Mouse (Mus musculus) limb, embryonic 14.5 days (tissue): ENCODE measurements around the gene Lrfn1. TPM values are rescaled to one million over a fixed set of nuclear protein-coding genes. Genes with fewer than 3 reads are reported as not detected.
"Not testable (repeated sequence)": the region's sequence is repeated elsewhere in the genome, so short reads cannot be mapped to it uniquely, and the experiment has no call there.

Experiments used
- ATAC-seq: fragments of 200-750 bp; cut with Nextera tagmentation; 2 replicates; pipeline ENCODE4 v1.8.0; 2017; ENCODE audit warnings: low read depth, moderate number of reproducible peaks, moderate TSS enrichment; ENCODE audit not compliant: low FRiP score
- DNase-seq: peaks from one replicate; pipeline ENCODE4 v3.0.0-alpha.2; 2015; ENCODE audit warnings: low spot score
- H3K27ac ChIP-seq: fragments of 300-500 bp; sonication (generic); replicated peaks from 2 replicates; pipeline ENCODE4 v1.5.1; 2014; ENCODE audit warnings: low read depth, mild to moderate bottlenecking, low read length, moderate library complexity, mixed read lengths
- H3K27me3 ChIP-seq: fragments of 300-500 bp; sonication (generic); 2 replicates; pipeline ENCODE4 v1.6.1; 2014; ENCODE audit warnings: low read length, mixed read lengths; ENCODE audit not compliant: control insufficient read depth, insufficient read depth
- H3K36me3 ChIP-seq: fragments of 300-500 bp; sonication (generic); 2 replicates; pipeline ENCODE4 v1.6.1; 2014; ENCODE audit warnings: mild to moderate bottlenecking, low read length, moderate library complexity, mixed read lengths; ENCODE audit not compliant: control insufficient read depth, insufficient read depth
- H3K4me1 ChIP-seq: fragments of 300-500 bp; sonication (generic); 2 replicates; pipeline ENCODE4 v1.6.1; 2014; ENCODE audit warnings: antibody characterized with exemption, low read length, mixed read lengths; ENCODE audit not compliant: control insufficient read depth, insufficient read depth
- H3K4me2 ChIP-seq: fragments of 300-500 bp; sonication (generic); replicated peaks from 2 replicates; pipeline ENCODE4 v1.6.1; 2014; ENCODE audit warnings: low read depth, mild to moderate bottlenecking, low read length, moderate library complexity; ENCODE audit not compliant: severe bottlenecking
- H3K4me3 ChIP-seq: fragments of 300-500 bp; sonication (generic); replicated peaks from 2 replicates; pipeline ENCODE4 v1.5.1; 2014; ENCODE audit warnings: low read length
- H3K9ac ChIP-seq: fragments of 300-500 bp; sonication (generic); 2 replicates; pipeline ENCODE4 v1.6.1; 2014; ENCODE audit warnings: mild to moderate bottlenecking, low read depth, low read length, moderate library complexity; ENCODE audit not compliant: severe bottlenecking
- H3K9me3 ChIP-seq: fragments of 300-500 bp; sonication (generic); 2 replicates; pipeline ENCODE4 v1.6.1; 2016; ENCODE audit warnings: low read length; ENCODE audit not compliant: control insufficient read depth
- POLR2A ChIP-seq: fragments of 200-500 bp; IDR thresholded peaks from 2 replicates; pipeline ENCODE4 v1.8.0; 2012; ENCODE audit warnings: inconsistent platforms, mild to moderate bottlenecking, moderate library complexity, borderline replicate concordance; ENCODE audit not compliant: insufficient read depth, insufficient read length; ENCODE audit errors: extremely low read depth
- WGBS: fragments of 180-500 bp; shearing (Covaris S2); extraction: QIAGEN DNeasy Blood & Tissue Kit; methylation state at CpG from one replicate; pipeline ENCODE4 v1.1.7; 2014; 5-methylcytosine and 5-hydroxymethylcytosine counted together
- polyA plus RNA-seq, 2 experiments: library from polyadenylated mRNA; depleted of rRNA in 1 of 2; stranded (reverse) in 1 of 2; unstranded in 1 of 2; fragments of >200 nt; fragmentation: Nextera tagmentation in 1 of 2; extraction: Ambion mirVana in 1 of 2; gene quantifications; 2 replicates each; pipeline versions ENCODE4 v1.2.1 to v1.2.3; 2012 to 2014

Lrfn1 gene
- polyA plus RNA-seq, 2 experiments: 5.9 to 18.7 TPM

DNA sequence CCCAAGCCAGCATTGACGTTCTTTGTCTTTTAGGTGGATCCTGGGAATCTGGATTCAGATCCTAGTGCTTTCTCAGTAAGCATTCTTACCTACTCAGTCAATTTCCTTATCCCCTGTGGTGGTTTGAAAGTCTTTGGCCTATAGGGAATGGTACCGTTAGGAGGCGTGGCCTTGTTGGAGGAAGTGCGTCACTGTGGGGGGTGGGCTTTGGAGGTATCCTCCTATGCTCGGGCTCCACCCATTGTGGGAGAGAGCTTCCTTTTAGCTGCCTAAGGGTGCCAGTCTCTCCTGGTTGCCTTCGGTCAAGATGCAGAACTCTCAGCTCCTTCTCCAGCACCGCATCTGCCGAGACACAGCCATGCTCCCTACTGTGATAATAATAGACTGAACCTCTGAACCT is 40.5 kb downstream of the Lrfn1 start:
- no peaks in the 10 kb centered on the region for H3K4me1 ChIP-seq

DNA sequence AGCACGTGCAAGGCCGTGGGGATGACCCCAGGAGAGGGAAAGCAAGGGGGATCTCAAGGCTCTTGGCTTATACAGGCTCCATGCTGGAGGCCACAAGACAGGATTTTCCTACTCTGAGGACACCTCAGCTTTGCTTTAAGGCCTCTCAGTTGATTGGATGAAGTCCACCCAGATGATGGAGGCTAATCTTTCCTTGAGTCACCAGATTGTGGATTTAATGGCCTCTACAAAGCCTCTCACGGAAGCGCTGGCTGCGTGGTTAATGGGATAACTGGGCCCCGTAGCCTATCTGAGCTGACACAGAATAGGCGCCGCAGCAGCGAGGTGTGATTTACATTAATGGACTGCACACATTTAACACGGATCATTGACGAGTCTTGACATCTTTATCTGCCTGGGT is 43.6 kb downstream of the Lrfn1 start:
- Histone ChIP-seq H3K27me3 (no peaks in the 10 kb centered on the region), H3K27ac (no peak overlapping the region), H3K4me3 (no peak overlapping the region), H3K4me2 (no peak overlapping the region), H3K36me3 (no peaks in the 10 kb centered on the region), H3K4me1 (no peaks in the 10 kb centered on the region), H3K9me3 (no peaks in the 10 kb centered on the region), H3K9ac (no peak overlapping the region)
- TF ChIP-seq POLR2A: no peak
- DNase-seq (no peak), ATAC-seq (no peak)
- WGBS: 71% methylated on average over 11 of the region's 11 CpGs

More for the DNA sequence above, 40.5 kb downstream of the Lrfn1 start:
- no peak overlapping the region for H3K9ac ChIP-seq
- DNase-seq: no peak
- H3K9me3 ChIP-seq: no peaks in the 10 kb centered on the region
- H3K4me2 ChIP-seq: no peak overlapping the region
- no peak overlapping the region for H3K27ac ChIP-seq
- no peak for ATAC-seq
- H3K36me3 ChIP-seq: no peaks in the 10 kb centered on the region
- WGBS: 85% methylated on average over 8 of the region's 8 CpGs
- H3K4me3 ChIP-seq: no peak overlapping the region
- H3K27me3 ChIP-seq: no peaks in the 10 kb centered on the region
- no peak for TF ChIP-seq POLR2A

DNA sequence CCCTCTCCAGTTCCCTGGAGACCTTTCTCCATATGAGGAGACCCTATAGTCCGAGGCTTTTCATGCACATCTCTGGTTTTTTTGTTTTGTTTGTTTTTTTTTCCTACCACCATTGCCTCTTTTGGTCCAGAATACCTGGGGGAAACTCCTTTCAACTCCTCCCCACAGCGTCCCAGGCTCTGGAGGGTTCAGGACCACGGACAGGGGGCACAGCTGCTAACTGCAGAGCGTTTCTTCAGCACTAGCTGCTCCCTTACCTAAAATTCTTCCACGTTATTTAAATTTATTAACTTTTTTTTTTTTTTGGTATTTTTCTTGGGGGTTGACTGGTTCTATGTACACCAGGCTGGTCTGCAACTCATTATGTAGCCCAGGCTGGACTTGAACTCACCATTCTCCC is 53.8 kb downstream of the Lrfn1 start:
- ATAC-seq (no peak), DNase-seq (peak; percentile 54)
- H3K36me3 ChIP-seq: no peaks in the 10 kb centered on the region
- no peak overlapping the region for H3K4me2 ChIP-seq
- no peak overlapping the region for H3K4me3 ChIP-seq
- H3K27me3 ChIP-seq: no peaks in the 10 kb centered on the region
- H3K4me1 ChIP-seq: no peaks in the 10 kb centered on the region
- H3K9me3 ChIP-seq: peaks cover 8% of the 10 kb centered on the region; the same call in 1 of the 2 replicates
- WGBS: 5% methylated on average over 5 of the region's 5 CpGs
- no peak for TF ChIP-seq POLR2A
- H3K27ac ChIP-seq: no peak overlapping the region
- H3K9ac ChIP-seq: no peak overlapping the region

DNA sequence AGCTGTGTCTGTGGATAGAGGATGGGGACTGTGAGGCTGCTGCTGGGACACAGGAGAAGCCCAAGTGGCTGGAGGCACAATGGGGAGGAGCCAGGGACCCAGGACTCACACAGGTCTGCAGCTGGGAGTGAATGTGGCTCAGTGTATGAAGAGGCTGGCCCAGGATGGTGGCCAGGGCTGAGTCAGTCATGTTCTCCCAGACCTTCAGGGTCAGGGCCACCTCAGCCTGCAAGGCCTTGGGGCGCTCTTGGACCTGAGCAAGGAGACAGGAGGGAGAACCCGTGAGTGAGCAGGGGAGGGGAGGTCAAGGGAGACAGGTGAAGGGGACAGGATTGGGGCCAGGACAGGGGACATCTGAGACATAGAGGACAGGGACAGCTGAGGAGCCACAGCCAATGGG is 57.3 kb downstream of the Lrfn1 start:
- H3K4me3 ChIP-seq, DNase-seq, ATAC-seq, H3K9me3 ChIP-seq, H3K4me2 ChIP-seq, H3K4me1 ChIP-seq, H3K36me3 ChIP-seq, H3K9ac ChIP-seq, H3K27me3 ChIP-seq, H3K27ac ChIP-seq: not testable (repeated sequence)
- 60% methylated on average over 1 of the region's 2 CpGs for WGBS

DNA sequence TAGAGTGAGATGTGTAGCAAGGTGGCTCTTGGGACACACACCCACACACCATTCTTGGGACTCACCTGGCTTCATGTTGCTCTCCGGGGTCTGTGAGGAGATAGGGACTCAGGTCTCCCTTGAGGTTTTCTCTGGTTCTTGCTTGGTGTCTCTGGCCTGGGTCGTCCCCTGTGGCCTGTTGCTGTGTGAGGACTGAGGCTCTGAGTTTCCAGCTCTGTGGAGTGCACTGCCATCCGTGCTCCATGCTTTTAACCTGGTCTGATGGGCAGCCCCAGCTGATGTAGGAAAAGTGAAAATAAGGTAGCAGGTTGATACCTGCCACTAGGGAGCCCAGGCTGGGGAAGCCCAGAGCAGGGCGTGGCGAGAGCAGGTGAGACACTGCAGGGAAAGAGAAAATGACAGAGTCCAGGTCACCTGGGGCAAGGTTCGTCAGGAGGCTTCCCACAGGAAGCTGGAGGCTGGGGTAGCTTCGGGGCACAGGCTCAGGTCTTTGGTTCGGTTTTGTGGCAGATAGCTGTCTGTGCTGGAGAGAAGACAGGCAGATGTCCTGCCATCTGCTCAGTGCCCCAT is 58.7 kb downstream of the Lrfn1 start, which contains the start of gene Ifnl2:
Ifnl2 (minus strand) TSS at position 51 of the 570 bp plus-strand sequence.
- ATAC-seq, H3K4me2 ChIP-seq: not testable (repeated sequence)
- WGBS: 51% methylated on average over 8 of the region's 8 CpGs

DNA sequence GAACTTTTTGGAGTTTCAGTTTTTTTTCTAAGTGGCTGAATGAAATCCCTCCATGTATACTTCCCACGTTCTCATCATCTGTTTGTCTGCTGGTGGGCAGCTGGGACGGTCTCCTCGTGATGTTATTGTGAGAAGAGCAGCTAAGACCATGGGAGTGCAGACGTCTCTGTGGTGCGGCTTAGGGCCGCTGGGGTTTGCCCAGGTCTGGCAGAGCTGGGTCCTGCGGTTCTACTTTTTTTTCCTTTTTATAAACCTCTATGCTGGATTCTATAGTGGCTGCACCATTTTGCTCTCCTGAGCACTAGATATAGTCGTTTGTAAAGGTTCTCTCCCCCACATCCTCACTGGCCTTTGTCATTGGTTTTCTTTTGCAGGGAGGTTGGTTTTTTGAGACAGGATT is 59.7 kb downstream of the Lrfn1 start:
- H3K9me3 ChIP-seq: no peaks in the 10 kb centered on the region
- H3K27me3 ChIP-seq: no peaks in the 10 kb centered on the region
- H3K9ac ChIP-seq: no peak overlapping the region
- TF ChIP-seq POLR2A: no peak
- H3K27ac ChIP-seq: no peak overlapping the region
- no peak overlapping the region for H3K4me2 ChIP-seq
- no peaks in the 10 kb centered on the region for H3K4me1 ChIP-seq
- WGBS: 71% methylated on average over 8 of the region's 8 CpGs
- DNase-seq (no peak), ATAC-seq (no peak)
- no peaks in the 10 kb centered on the region for H3K36me3 ChIP-seq
- no peak overlapping the region for H3K4me3 ChIP-seq

More for the DNA sequence above, 58.7 kb downstream of the Lrfn1 start, which contains the start of gene Ifnl2:
- H3K4me1 ChIP-seq, H3K36me3 ChIP-seq, DNase-seq, H3K4me3 ChIP-seq, H3K27me3 ChIP-seq, H3K9ac ChIP-seq, H3K9me3 ChIP-seq, H3K27ac ChIP-seq: not testable (repeated sequence)

Other genes with a start within 250 kb of the Lrfn1 start
- gene Eid2, start 184.1 kb upstream of the Lrfn1 start, polyA plus RNA-seq (2012; rRNA removed): 33.0 and 35.0 TPM in 2 replicates
- gene Eid2, start 184.1 kb upstream of the Lrfn1 start, polyA plus RNA-seq (2014; fragmentation: Nextera tagmentation; extraction: Ambion mirVana): 12.2 and 17.0 TPM in 2 replicates
- gene Eid2b, start 174.2 kb upstream of the Lrfn1 start, polyA plus RNA-seq (2012; rRNA removed): 15.4 and 18.3 TPM in 2 replicates
- 14.3 and 14.9 TPM in 2 replicates for gene Eid2b, start 174.2 kb upstream of the Lrfn1 start, polyA plus RNA-seq (2014; fragmentation: Nextera tagmentation; extraction: Ambion mirVana)
- gene Selenov, start 160.8 kb upstream of the Lrfn1 start, polyA plus RNA-seq (2012; rRNA removed): 0.55 and 0.74 TPM in 2 replicates
- gene Selenov, start 160.8 kb upstream of the Lrfn1 start, polyA plus RNA-seq (2014; fragmentation: Nextera tagmentation; extraction: Ambion mirVana): 0.34 TPM in 1 of 2 replicates, not detected in the other
- gene Dll3, start 149.7 kb upstream of the Lrfn1 start, polyA plus RNA-seq (2012; rRNA removed): 0.85 and 0.92 TPM in 2 replicates
- 0.83 and 0.84 TPM in 2 replicates for gene Dll3, start 149.7 kb upstream of the Lrfn1 start, polyA plus RNA-seq (2014; fragmentation: Nextera tagmentation; extraction: Ambion mirVana)
- 98.1 and 119 TPM in 2 replicates for gene Timm50, start 139.9 kb upstream of the Lrfn1 start, polyA plus RNA-seq (2012; rRNA removed)
- gene Timm50, start 139.9 kb upstream of the Lrfn1 start, polyA plus RNA-seq (2014; fragmentation: Nextera tagmentation; extraction: Ambion mirVana): 138 TPM in 2 replicates
- 116 and 127 TPM in 2 replicates for gene Supt5, start 113.2 kb upstream of the Lrfn1 start, polyA plus RNA-seq (2012; rRNA removed)
- gene Supt5, start 113.2 kb upstream of the Lrfn1 start, polyA plus RNA-seq (2014; fragmentation: Nextera tagmentation; extraction: Ambion mirVana): 76.2 and 84.4 TPM in 2 replicates
- 1,848 and 2,127 TPM in 2 replicates for gene Rps16, start 101.3 kb upstream of the Lrfn1 start, polyA plus RNA-seq (2012; rRNA removed)
- gene Rps16, start 101.3 kb upstream of the Lrfn1 start, polyA plus RNA-seq (2014; fragmentation: Nextera tagmentation; extraction: Ambion mirVana): 1,280 and 1,345 TPM in 2 replicates
- 67.3 and 87.8 TPM in 2 replicates for gene Plekhg2, start 79.4 kb upstream of the Lrfn1 start, polyA plus RNA-seq (2012; rRNA removed)
- 59.0 and 69.1 TPM in 2 replicates for gene Plekhg2, start 79.4 kb upstream of the Lrfn1 start, polyA plus RNA-seq (2014; fragmentation: Nextera tagmentation; extraction: Ambion mirVana)
- 12.3 and 19.0 TPM in 2 replicates for gene Zfp36, start 71.7 kb upstream of the Lrfn1 start, polyA plus RNA-seq (2012; rRNA removed)
- gene Zfp36, start 71.7 kb upstream of the Lrfn1 start, polyA plus RNA-seq (2014; fragmentation: Nextera tagmentation; extraction: Ambion mirVana): 16.0 TPM in 2 replicates
- gene Med29, start 59.3 kb upstream of the Lrfn1 start, polyA plus RNA-seq (2012; rRNA removed): 47.5 and 61.6 TPM in 2 replicates
- 46.6 and 49.9 TPM in 2 replicates for gene Med29, start 59.3 kb upstream of the Lrfn1 start, polyA plus RNA-seq (2014; fragmentation: Nextera tagmentation; extraction: Ambion mirVana)
- gene Paf1, start 59.0 kb upstream of the Lrfn1 start, polyA plus RNA-seq (2012; rRNA removed): 97.8 and 102 TPM in 2 replicates
- gene Paf1, start 59.0 kb upstream of the Lrfn1 start, polyA plus RNA-seq (2014; fragmentation: Nextera tagmentation; extraction: Ambion mirVana): 54.2 and 63.1 TPM in 2 replicates
- gene Gmfg, start 14.5 kb upstream of the Lrfn1 start, polyA plus RNA-seq (2012; rRNA removed): 7.0 and 12.7 TPM in 2 replicates
- 15.7 and 19.4 TPM in 2 replicates for gene Gmfg, start 14.5 kb upstream of the Lrfn1 start, polyA plus RNA-seq (2014; fragmentation: Nextera tagmentation; extraction: Ambion mirVana)
- not detected in 2 replicates for gene Ifnl2, start 58.5 kb downstream of the Lrfn1 start, polyA plus RNA-seq (2012; rRNA removed)
- not detected in 2 replicates for gene Ifnl2, start 58.5 kb downstream of the Lrfn1 start, polyA plus RNA-seq (2014; fragmentation: Nextera tagmentation; extraction: Ambion mirVana)
- gene Ifnl3, start 70.9 kb downstream of the Lrfn1 start, polyA plus RNA-seq (2012; rRNA removed): not detected in 2 replicates
- gene Ifnl3, start 70.9 kb downstream of the Lrfn1 start, polyA plus RNA-seq (2014; fragmentation: Nextera tagmentation; extraction: Ambion mirVana): not detected in 2 replicates
- 0.14 and 0.85 TPM in 2 replicates for gene Sycn, start 88.9 kb downstream of the Lrfn1 start, polyA plus RNA-seq (2012; rRNA removed)
- gene Sycn, start 88.9 kb downstream of the Lrfn1 start, polyA plus RNA-seq (2014; fragmentation: Nextera tagmentation; extraction: Ambion mirVana): not detected in 2 replicates
- gene Nccrp1, start 95.3 kb downstream of the Lrfn1 start, polyA plus RNA-seq (2012; rRNA removed): not detected in 2 replicates
- gene Nccrp1, start 95.3 kb downstream of the Lrfn1 start, polyA plus RNA-seq (2014; fragmentation: Nextera tagmentation; extraction: Ambion mirVana): not detected in 2 replicates
- gene Samd4b, start 146.2 kb downstream of the Lrfn1 start, polyA plus RNA-seq (2012; rRNA removed): 82.0 and 129 TPM in 2 replicates
- 33.0 and 35.1 TPM in 2 replicates for gene Samd4b, start 146.2 kb downstream of the Lrfn1 start, polyA plus RNA-seq (2014; fragmentation: Nextera tagmentation; extraction: Ambion mirVana)
- gene Pak4, start 146.2 kb downstream of the Lrfn1 start, polyA plus RNA-seq (2012; rRNA removed): 27.6 and 29.6 TPM in 2 replicates
- 21.3 and 26.3 TPM in 2 replicates for gene Pak4, start 146.2 kb downstream of the Lrfn1 start, polyA plus RNA-seq (2014; fragmentation: Nextera tagmentation; extraction: Ambion mirVana)
- gene Acp7, start 179.4 kb downstream of the Lrfn1 start, polyA plus RNA-seq (2012; rRNA removed): 0.08 and 0.54 TPM in 2 replicates
- gene Acp7, start 179.4 kb downstream of the Lrfn1 start, polyA plus RNA-seq (2014; fragmentation: Nextera tagmentation; extraction: Ambion mirVana): 0.10 TPM in 1 of 2 replicates, not detected in the other
- 19.5 and 24.0 TPM in 2 replicates for gene Fbxo27, start 240.9 kb downstream of the Lrfn1 start, polyA plus RNA-seq (2012; rRNA removed)
- gene Fbxo27, start 240.9 kb downstream of the Lrfn1 start, polyA plus RNA-seq (2014; fragmentation: Nextera tagmentation; extraction: Ambion mirVana): 7.4 and 9.0 TPM in 2 replicates